Mouse (Mus musculus) thymus, postnatal 0 days (tissue): ENCODE results near the gene Per2. TPM values are rescaled to one million over a fixed set of nuclear protein-coding genes. Genes with fewer than 3 reads are reported as not detected.

Experiments used
- DNase-seq: peaks from one replicate; pipeline ENCODE4 v3.0.0-alpha.2; 2015; ENCODE audit warnings: low spot score
- polyA plus RNA-seq: library from polyadenylated mRNA; unstranded; fragments of >200 nt; fragmentation: Nextera tagmentation; extraction: Ambion mirVana; gene quantifications from 2 replicates; pipeline ENCODE4 v1.2.1, GENCODE M21; 2015

Per2 gene
- polyA plus RNA-seq, 1 experiment from 2014 or later: 1.1 TPM

DNA sequence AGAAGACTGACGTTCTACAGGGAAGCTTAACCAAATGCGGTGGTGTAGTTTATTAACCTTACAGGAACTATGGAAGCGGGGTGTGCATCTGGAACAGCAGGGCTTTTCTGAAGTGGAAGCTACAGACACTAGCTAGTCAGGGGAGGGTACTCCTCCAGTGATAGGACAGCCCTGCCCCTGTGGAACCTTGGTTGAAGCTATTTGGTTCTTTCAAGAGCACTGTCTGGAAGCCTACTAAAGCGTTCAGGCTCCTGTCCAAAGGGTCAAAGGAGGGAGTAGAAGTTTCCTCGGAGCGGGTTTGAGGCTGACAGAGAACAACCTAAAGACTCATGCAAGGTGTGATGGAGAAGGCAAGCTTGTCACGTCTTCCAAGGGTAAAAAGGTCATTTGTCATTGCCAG, 945 bp upstream of the Per2 start:
- no peak for DNase-seq

GRCm38 (mm10) chr1:91458223-91458861, 782 bp downstream of the Per2 start:
- peak; percentile 21 for DNase-seq

DNA sequence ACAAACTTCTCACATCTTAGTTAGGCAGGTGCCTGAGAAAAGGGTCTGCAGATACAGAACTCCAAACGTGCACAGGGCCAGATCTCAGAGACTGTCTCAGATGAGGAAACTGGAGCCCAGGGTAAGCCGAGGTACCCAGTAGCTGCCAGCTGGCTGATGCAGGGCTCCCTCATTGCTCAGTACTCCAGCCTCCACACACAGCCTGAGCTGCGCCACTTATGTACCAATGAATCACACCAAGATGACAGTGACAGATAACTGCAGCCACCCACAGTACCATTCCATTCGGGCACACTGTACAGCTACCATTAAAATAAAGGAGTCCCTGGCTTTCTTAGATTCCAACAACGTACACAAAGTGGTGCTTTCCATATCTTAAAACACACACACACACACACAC, 1.4 kb downstream of the Per2 start:
- DNase-seq: no peak

- DNase-seq: no peak
Observed at GRCm38 (mm10) chr1:91457116-91457515, 2.0 kb downstream of the Per2 start.

DNA sequence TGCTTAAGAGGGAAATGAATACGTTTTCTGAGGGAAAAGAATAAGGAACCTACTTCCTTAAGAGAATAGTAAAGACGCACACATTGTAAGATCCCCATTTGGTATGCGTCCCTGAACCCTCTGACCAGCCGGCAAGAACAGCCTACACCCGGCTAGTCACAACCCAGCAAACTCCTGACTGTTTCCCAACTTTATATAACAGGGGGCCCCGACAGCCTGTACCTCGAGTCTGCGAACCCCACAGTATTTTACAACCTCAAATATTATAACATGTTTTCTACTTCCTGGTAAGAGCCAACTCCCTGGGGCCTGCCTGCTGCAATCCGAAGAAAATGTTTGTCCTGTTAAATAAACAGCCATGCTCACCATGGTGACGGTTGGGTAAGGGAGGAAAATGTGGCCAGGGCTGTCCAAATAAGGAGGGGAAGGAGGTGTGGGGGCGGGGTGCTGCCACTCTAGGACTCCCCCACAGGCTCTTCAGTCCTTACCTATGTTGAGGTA, 2.8 kb downstream of the Per2 start:
- DNase-seq: no peak

DNA sequence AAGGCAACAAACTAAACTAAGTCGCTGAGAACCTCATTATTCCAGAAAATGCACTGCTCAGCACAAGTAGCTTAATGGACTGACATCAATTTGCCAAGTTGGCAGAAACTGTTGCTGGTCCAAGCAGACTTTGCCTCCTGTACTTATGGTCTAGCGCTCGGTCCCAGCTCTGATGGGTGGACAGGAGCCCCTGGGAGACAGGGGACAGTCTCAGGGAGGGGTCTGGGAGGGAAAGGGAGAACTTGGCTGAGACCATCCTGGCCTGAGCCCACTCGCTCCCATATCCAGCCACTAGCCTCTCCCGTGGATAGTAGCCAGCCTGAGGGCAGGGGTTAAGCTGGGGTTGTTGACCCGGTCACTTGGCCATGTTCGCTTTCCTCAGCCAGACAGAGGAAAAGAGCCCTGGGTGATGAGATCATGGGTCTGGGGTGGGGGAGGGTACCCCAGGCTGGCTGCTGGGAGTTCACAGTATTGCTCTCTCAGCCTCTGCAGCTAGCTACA, 3.4 kb downstream of the Per2 start:
- no peak for DNase-seq

GRCm38 (mm10) chr1:91454927-91455326, 4.2 kb downstream of the Per2 start:
- DNase-seq: no peak

DNA sequence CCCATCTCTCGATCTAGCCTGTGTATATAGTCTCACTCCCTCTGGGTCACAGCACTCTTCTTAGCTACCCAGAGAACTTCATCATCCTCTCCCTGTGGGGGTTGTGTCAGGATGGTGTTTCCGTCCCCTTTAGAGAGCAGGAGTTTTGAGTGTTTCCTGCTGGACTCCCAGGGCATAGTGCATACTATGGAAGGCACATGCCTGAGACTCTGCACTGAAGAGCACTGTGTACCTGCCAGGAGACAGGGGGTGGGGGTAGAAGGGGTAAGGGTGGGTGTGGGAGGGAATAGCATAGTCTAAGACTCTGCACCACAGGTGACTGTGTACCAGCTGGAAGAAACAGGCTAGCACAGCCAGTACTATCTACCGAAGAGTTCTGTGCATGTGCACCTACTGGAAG, 4.8 kb downstream of the Per2 start:
- DNase-seq: no peak

DNA sequence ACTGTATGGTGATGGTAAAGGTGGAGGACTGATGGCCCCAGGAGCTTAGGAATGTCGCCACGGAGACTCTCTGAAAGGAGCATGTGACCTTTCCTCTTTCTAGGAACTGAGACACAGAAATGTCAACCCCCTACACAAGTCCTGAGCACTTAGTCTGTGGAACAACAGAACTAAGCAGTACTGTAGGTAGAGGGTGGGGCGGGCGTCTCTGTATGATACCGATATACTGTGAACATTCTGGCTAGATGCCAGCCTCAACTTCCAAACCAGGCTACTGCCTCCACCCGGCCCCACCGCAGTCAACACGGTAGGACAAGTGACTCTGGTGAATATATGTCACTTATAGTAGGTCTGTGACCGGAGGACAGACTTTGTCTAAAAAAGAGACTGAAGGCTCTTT, 5.2 kb downstream of the Per2 start:
- no peak for DNase-seq

DNA sequence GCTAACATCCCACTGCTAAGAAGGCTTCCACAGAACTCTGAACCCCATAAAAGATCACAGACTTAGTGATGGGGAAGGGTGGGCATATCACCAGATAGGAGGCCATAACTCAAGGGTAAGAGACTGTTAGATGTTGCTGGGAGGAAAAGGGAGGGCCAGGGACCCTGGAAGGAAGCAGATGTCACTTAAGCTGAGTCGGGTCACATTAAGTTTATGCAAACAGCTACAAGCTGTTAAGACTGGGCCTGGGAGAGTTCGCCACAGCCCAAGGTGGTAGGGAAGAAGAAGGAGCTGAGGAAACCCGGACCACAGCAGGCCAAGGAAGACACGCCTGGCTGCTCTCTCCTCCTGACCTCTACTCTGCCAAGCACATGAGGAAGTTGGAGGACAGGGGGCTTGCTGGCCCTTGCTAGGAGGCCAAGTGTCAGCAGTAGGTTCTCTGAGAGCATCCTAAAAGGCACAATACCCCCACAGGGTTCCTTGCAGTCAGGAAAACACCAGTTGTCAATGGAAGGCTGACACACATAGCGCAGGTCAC, 7.5 kb downstream of the Per2 start:
- no peak for DNase-seq

DNA sequence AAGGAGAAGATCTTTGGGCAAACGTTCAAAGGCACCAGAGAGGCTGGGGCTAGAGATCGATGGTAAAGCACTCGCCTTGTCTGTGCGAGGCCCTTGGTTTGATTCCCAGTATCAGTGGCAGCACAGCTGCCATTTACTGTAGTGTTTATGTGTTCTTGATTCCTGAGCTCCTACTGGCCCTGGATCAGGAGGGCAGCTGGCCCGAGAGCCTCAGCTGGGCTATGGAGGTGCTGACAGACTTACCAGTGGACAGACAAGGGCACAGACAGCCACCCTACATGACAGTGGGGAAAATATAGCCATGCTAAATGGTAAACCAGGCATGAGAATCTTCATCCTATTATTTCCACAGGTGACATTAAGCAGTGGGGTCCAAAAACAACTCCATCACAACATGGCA, 8.3 kb downstream of the Per2 start:
- DNase-seq: no peak

GRCm38 (mm10) chr1:91448688-91449087, 10.4 kb downstream of the Per2 start:
- DNase-seq: no peak

GRCm38 (mm10) chr1:91446511-91446910, 12.6 kb downstream of the Per2 start:
- DNase-seq: no peak

DNA sequence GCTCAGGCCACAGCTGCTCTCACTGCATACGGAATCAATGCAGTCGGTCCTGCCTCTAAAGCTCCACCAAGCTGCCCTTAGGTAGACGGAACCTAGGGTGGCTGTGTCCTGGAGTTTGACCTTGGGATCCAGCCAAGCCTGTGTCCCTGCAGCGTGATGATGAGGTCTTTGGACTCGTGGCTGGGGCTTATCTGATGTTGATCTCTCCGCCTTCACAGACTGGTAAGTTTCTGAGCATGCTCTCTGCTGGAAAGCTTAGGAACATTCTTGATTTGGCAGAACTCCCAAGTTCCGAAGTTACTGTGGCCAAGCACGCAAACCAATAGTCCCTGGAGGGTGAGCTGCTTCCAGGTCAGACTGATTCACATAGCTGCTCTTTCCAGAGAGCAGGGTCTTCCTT, 13.1 kb downstream of the Per2 start:
- DNase-seq: no peak

DNA sequence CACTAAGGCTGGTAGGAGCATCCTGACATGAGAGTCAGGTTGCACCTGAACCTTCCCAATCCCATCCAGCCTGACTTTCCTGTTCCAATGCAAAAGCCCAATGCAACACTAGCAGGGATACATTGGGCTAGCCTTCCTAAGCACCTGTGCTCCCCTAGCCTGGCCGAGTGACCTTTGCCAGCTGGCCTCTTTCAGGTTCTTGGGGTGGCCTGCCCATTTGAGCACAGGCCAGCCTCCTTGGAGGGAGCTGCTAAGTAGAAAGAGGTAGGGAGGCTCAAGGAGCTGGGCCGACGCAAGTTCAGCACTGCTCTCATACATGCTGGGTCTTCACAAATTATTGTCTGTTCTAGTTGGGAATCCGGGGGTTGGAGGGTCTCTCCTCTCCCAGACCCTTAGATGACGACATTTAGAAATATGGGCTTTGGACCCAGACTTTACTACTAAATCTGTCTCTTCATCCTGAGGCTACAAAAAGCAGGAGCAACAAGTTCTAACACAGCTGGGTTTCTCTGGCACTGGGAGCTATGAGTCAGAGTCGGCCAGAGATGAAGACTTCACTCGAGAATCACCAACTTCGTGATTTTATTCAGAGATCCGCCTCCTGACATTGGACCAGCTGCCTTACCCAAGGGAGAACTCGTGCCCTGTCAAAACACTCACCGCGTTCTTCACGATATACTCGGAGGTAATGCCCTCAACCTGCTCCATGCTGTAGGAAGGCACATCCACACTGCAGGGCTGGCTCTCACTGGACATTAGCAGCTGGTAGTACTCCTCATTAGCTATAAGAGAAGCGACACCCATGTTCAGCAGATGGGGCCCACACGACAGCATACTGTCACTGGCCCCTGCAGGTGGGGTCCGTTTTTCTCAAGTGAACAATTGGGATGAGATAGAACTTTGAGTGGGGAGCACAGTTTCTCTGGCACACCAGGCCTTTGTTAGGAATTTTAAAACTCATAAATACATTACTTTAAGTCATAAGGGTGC, 14.0 kb downstream of the Per2 start:
- DNase-seq: no peak

- no peak for DNase-seq
Observed at GRCm38 (mm10) chr1:91442350-91442990, 16.7 kb downstream of the Per2 start.

DNA sequence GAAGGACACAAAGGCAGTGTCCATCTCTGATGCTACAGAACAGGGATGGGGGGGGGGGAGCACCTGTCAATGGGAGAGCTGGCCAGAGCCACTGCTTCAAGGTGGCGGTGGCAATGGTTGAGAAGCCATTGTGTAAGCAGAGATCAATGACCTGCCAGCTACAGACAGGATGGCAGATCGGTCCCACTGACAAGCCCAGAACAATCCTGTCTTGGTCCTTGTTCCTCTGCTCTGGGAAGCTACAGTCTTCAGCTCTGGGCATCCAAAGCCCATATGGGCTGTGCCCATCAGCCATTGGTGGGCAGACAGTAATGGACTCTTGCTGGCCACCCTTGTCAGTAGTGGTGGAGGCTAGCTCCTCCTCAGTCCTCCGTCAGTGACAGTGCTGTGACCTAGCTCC, 17.3 kb downstream of the Per2 start:
- no peak for DNase-seq

- DNase-seq: no peak
Observed at GRCm38 (mm10) chr1:91439776-91440175, 19.3 kb downstream of the Per2 start.

- no peak for DNase-seq
Observed at GRCm38 (mm10) chr1:91437573-91437972, 21.6 kb downstream of the Per2 start.

GRCm38 (mm10) chr1:91437083-91437400, 22.1 kb downstream of the Per2 start:
- DNase-seq: no peak

- no peak for DNase-seq
Observed at GRCm38 (mm10) chr1:91436380-91437082, 22.6 kb downstream of the Per2 start.
